Mouse (Mus musculus) CD8-positive naive resting alpha-beta T cell, adult 2 months (primary cell): Measurements from ENCODE around the gene Oas1c.

ENCODE experiments used
- DNase-seq, 2 experiments: peaks; one replicate each; pipeline ENCODE4 v3.0.0; 2022; ENCODE audit warnings: low read depth in 2 of 2, low spot score in 2 of 2

Gene Oas1c

DNA sequence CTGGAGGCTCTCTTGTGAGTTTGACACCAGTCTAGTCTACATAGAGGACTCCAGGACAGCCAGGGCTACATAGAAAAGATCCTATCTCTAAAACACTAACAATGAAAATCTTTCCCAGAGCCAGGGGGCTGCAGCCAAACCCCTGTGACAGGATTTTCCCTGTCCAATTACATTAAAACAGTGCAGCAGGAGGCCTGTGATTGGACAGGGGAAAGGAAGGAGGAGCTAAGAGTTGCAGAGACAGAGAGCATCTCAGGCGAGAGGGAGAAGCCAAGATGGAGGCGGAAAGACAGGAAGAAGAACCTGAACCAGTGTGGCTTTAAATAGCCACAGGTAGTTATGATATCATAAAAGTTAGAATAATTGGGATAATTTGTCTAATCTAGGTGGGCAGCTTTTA lies 29.9 kb downstream of the Oas1c start:
- no peak for DNase-seq

DNA sequence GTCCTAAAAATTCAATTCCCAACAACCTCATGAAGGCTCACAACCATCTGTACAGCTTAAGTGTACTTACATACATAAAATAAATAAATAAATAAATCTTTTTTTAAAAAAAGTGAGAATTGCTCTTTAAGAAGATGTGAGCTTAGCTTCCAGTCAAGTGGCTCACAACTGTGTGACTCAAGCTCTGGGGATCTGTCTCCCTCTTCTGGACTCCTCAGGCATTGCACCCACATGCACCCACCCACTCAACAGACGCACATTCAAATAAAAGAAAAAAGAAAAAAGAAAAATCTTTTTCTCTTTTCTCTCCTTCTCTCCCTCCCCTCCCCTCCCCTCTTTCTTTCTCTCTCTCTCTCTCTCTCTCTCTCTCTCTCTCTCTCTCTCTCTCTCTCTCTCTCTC lies 30.7 kb downstream of the Oas1c start:
- DNase-seq, result peak in 1 of 2 experiments; percentile 42

DNA sequence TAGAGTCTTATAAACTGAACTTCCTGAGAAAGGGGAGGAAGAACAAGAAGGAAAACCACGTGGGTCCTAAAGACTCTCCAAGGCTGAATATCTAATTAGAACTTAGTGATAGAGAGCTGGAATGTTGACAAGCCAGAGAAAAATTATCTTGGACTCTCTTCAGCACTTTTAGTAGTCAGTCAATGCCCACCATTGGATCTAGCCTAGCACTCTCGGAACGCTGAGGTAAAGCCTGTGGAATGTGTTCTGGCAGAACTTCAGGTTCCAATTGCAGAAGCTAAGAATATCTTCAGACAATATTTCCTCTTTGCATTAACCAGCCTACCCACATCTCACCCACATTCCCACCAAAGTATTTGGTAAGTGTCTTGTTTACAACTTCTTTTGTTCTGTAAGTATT lies 32.4 kb downstream of the Oas1c start:
- DNase-seq, result no peak

DNA sequence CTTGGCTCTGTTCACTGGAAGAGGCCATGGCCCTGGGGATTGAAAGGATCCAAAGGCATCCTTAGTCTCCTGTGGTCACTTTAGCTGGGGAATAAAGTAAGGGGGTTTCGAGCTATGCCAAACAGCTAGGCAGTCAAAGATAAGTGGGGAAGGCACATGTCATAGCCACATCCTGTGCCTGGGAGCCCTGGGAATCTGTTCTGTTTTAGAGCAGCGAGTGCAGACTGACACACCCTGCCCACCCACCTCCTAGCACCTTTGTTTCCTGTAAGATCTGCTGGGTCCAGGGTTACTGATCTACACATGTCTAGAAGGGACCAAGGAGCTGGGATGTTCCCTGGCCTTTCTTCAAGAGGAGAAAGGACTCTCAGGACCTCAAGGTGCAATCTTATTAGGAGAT lies 33.4 kb downstream of the Oas1c start:
- DNase-seq, result peak in 1 of 2 experiments; percentile 22

DNA sequence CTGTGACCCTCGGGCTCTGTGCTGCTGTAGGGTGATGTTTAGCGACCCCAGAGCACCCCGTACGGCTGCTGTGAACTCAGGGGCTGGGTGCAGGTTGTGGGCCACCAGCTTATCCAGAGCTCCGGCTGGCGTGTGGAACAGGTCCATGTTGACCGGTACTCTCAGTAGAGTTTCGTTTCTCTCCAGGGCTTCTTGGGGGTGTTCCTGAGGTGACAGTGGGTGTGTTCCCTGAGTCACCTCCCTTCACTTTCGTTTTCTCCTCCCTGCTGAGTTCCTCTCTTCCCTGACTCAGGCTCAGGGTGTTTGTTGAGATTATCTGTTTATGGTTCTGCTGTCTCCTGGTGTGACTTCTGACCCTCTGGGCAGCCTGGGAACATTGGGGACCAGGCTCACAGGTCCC lies 34.8 kb downstream of the Oas1c start, which contains the start of gene Oas3:
Gene Oas3, minus strand, starts transcription at position 184 of the 400 bp plus-strand sequence.
- peak in 1 of 2 experiments; percentile 33 for DNase-seq

- DNase-seq, result no peak
These were observed 35.5 kb downstream of the Oas1c start for GRCm38 (mm10) chr5:120776801-120777200.

- DNase-seq, result peak; percentile 81 to 86
These were observed 36.9 kb downstream of the Oas1c start for GRCm38 (mm10) chr5:120775287-120775985.

GRCm38 (mm10) chr5:120769396-120769795 lies 42.9 kb downstream of the Oas1c start:
- no peak for DNase-seq

DNA sequence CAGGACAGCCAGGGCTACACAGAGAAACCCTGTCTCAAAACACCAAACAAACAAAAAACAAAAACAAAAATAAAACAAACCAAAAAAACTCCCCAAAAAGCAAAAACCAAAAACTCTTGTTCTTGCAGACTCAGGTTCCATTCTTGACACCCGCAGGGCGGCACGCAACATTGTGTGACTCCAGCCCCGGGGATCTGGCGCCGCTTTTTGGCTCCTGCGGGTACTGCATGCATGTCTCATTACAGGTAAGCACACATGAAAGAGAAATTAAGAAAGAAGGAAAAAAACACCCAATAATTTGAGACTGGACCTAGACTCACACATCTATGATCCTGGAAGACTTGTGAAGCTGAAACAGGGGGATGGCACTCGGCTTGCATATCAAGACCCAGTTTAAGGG lies 47.3 kb downstream of the Oas1c start:
- no peak for DNase-seq

GRCm38 (mm10) chr5:120761901-120762300 lies 50.4 kb downstream of the Oas1c start:
- no peak for DNase-seq

DNA sequence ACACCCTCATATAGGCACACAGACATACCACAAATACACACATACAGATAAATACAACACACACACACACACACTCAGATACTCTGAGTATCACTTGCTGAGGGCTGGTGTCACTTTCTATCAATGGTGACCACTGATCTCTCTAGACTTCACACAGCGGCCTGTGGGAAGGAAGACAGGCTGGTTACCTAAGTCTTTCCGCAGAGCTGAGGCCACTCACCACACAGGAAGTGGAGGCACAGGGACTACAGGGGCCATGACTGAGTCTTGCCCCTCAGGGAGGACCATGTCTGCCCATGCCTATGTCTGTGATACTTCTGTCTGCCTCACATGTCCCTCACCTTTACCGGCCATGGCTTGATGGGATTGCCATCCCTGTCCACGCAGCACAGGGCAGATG lies 58.1 kb downstream of the Oas1c start:
- no peak for DNase-seq

GRCm38 (mm10) chr5:120752786-120753185 lies 59.5 kb downstream of the Oas1c start:
- DNase-seq, result no peak

DNA sequence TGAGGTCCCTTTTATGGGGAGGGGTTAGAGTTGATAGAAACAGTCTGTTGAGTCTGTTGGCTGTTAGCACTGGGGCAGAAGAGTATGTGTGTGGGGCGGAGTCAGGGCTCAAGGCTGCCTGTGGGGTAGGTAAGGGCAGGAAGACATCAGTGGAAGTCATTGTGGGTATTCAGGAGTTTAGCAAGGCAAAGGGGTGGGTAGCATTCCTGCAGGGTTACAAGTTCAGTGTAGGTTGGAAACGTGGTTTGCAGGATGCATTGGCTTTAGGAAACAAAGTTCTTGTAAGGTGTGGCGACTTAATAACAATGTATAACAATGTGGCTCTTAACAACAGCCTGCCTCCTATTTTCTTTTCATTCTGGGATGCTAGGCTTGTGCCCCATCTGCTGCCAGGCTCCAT lies 61.1 kb downstream of the Oas1c start:
- no peak for DNase-seq
